Mouse (Mus musculus) embryo, embryonic 10 days (tissue): Measurements from ENCODE around the gene Mapk1.

ENCODE experiments used
- DNase-seq: peaks from one replicate; pipeline ENCODE4 v3.0.0-alpha.2; 2015; ENCODE audit warnings: low spot score

The Mapk1 gene

GRCm38 (mm10) chr16:17085636-17086035 lies 102.5 kb downstream of the Mapk1 start:
- DNase-seq, result no peak

DNA sequence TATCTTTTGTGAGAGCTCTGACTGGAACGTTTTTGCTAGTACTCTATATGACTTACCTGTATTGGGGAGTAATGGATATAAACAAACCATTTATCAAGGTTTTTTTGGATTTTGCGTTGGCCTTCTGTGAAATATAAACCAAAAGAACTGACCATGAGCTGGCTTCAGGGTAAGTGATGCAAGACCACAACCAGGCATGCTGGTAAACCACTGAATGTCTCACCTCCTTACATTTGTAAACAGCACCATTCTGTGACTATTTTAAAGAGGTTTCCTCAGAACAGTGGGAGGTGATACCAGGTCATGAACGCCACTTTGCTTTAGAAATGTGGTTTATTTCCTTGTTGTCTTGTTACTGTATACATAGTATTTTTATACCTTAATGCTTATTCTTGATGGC lies 103.1 kb downstream of the Mapk1 start:
- no peak for DNase-seq

- DNase-seq, result no peak
These were observed 103.5 kb downstream of the Mapk1 start for GRCm38 (mm10) chr16:17086669-17087193.

GRCm38 (mm10) chr16:17088346-17088745 lies 105.2 kb downstream of the Mapk1 start:
- no peak for DNase-seq

DNA sequence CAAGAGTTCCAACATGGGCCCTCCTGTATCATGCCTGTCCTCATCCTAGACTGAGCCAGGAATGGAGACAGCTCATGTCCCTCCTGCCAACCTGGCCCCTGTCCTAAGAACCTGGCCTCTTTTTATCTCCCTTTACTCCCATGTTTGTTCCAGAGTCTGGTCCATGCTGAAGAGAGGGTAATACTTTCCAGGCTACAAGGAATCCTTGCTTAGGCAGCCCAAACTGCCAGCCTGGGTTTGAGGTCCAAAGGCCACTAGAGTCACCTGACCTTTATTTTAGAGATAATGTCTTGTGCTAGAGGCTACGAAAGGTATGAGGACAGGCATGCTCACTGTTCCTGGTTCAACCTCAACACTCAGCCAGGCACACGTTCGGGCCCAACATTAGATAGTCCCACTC lies 113.8 kb downstream of the Mapk1 start:
- DNase-seq, result no peak
